Mouse (Mus musculus) kidney, adult 2 months (tissue): ENCODE measurements around the gene Ptpra.

ENCODE experiments used
- CTCF ChIP-seq: fragments of 200-500 bp; conservative IDR thresholded peaks from 2 replicates; pipeline ENCODE4 v1.5.1; 2011; ENCODE audit warnings: low read depth, mild to moderate bottlenecking, control low read depth, low read length, moderate library complexity, mixed read lengths; ENCODE audit not compliant: insufficient read depth, insufficient read length
- POLR2A ChIP-seq: fragments of 200-500 bp; IDR thresholded peaks from one replicate; pipeline ENCODE4 v1.6.1; 2011; ENCODE audit warnings: low read depth, low read length, control low read depth

DNA sequence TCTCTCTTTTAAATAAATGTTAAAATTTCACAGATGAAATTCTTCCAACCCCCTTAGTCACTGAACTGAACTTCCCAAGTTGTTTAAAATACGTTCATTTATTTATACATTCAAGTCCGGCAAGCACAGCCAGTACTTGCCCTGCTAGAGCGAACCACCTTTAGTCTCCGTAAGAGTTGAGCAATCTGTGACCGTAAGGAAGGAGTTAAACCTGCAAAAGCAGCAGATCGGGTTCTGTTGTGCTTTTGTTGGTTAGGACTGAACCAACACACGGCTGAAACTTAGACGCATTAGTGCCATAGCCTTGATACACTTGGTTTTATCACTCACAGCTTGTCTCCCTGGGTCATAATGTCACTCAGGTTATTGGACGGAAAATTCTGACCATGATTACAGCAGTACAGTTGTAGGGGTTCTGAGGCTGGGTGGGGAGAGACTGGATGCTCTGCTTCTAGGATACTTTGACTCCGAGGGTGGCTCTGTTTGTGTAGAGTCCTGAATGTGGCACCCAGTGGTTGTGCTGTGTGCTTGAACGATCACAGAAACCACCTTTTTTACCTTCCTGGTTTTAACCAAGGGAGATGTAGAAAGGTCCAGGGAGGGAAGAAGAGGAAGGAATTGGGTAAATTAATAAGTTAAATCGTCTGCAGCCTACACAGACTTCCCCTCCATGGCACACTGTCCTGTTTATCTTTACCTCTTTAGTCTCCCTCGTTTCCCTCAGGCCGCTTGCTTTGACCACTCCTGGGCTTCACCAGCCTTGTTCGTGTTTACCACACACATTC, 11.4 kb downstream of the Ptpra start:
- TF ChIP-seq CTCF (no peak), POLR2A (no peak)
